Mouse (Mus musculus): ENCODE results near the gene Grb14. TPM values are rescaled to one million over a fixed set of nuclear protein-coding genes. Genes with fewer than 3 reads are reported as not detected.

Gene Grb14
- polyA plus RNA-seq, 1 experiment from 2014 or later: 27.9 TPM

- Histone ChIP-seq H3K9ac (ENCODE audit: low read depth, low read length) (no peak overlapping the region), H3K4me2 (ENCODE audit: low read length) (no peak overlapping the region), H3K27me3 (replicated peaks; ENCODE audit: control insufficient read depth, insufficient read depth, low read length) (no peaks in the 10 kb centered on the region), H3K36me3 (ENCODE audit: control insufficient read depth, insufficient read depth, low read length) (no peaks in the 10 kb centered on the region), H3K4me3 (ENCODE audit: low read length) (no peak overlapping the region), H3K9me3 (ENCODE audit: control insufficient read depth, low read length) (no peaks in the 10 kb centered on the region), H3K27ac (ENCODE audit: low read depth, low read length) (no peak overlapping the region), H3K4me1 (ENCODE audit: control insufficient read depth, insufficient read depth, low read depth, low read length) (0 out of 2 replicates have a peak, but pooled peaks cover 2% of the 10 kb centered on the region)
- ATAC-seq: 0 out of 2 replicates have a peak, but pooled peaks have one; percentile 28
- WGBS: 76% methylated on average over 6 of the region's 6 CpGs
These were observed 57.8 kb downstream of the Grb14 start for GRCm38 (mm10) chr2:64966893-64967444.

GRCm38 (mm10) chr2:64966323-64966722, 58.5 kb downstream of the Grb14 start:
- H3K4me1 ChIP-seq (ENCODE audit: control insufficient read depth, insufficient read depth, low read depth, low read length): 0 out of 2 replicates have a peak, but pooled peaks cover 2% of the 10 kb centered on the region
- no peaks in the 10 kb centered on the region for H3K27me3 ChIP-seq (replicated peaks; ENCODE audit: control insufficient read depth, insufficient read depth, low read length)
- no peak overlapping the region for H3K4me2 ChIP-seq (ENCODE audit: low read length)
- 76% methylated on average over 6 of the region's 6 CpGs for WGBS
- no peaks in the 10 kb centered on the region for H3K9me3 ChIP-seq (ENCODE audit: control insufficient read depth, low read length)
- H3K9ac ChIP-seq (ENCODE audit: low read depth, low read length): no peak overlapping the region
- no peak overlapping the region for H3K4me3 ChIP-seq (ENCODE audit: low read length)
- ATAC-seq: no peak
- no peak overlapping the region for H3K27ac ChIP-seq (ENCODE audit: low read depth, low read length)
- H3K36me3 ChIP-seq (ENCODE audit: control insufficient read depth, insufficient read depth, low read length): no peaks in the 10 kb centered on the region

- Histone ChIP-seq H3K9me3 (ENCODE audit: control insufficient read depth, low read length) (no peaks in the 10 kb centered on the region), H3K9ac (ENCODE audit: low read depth, low read length) (peak overlapping the region; percentile 23; the same call in 1 of the 2 replicates), H3K4me1 (ENCODE audit: control insufficient read depth, insufficient read depth, low read depth, low read length) (0 out of 2 replicates have a peak, but pooled peaks cover 2% of the 10 kb centered on the region), H3K36me3 (ENCODE audit: control insufficient read depth, insufficient read depth, low read length) (no peaks in the 10 kb centered on the region), H3K27me3 (replicated peaks; ENCODE audit: control insufficient read depth, insufficient read depth, low read length) (no peaks in the 10 kb centered on the region), H3K4me3 (ENCODE audit: low read length) (no peak overlapping the region; the same call in 1 of the 2 replicates), H3K4me2 (ENCODE audit: low read length) (peak overlapping the region; percentile 44), H3K27ac (ENCODE audit: low read depth, low read length) (no peak overlapping the region)
- WGBS: 23% methylated on average over 5 of the region's 5 CpGs
- peak; percentile 88 for ATAC-seq
These were observed 59.4 kb downstream of the Grb14 start for GRCm38 (mm10) chr2:64965227-64965864.

GRCm38 (mm10) chr2:64962196-64962595, 62.6 kb downstream of the Grb14 start:
- ATAC-seq: no peak

GRCm38 (mm10) chr2:64961381-64961780, 63.4 kb downstream of the Grb14 start:
- Histone ChIP-seq H3K27me3 (replicated peaks; ENCODE audit: control insufficient read depth, insufficient read depth, low read length) (no peaks in the 10 kb centered on the region), H3K9ac (ENCODE audit: low read depth, low read length) (no peak overlapping the region), H3K36me3 (ENCODE audit: control insufficient read depth, insufficient read depth, low read length) (no peaks in the 10 kb centered on the region), H3K4me2 (ENCODE audit: low read length) (no peak overlapping the region), H3K4me1 (ENCODE audit: control insufficient read depth, insufficient read depth, low read depth, low read length) (no peaks in the 10 kb centered on the region), H3K9me3 (ENCODE audit: control insufficient read depth, low read length) (no peaks in the 10 kb centered on the region), H3K4me3 (ENCODE audit: low read length) (no peak overlapping the region), H3K27ac (ENCODE audit: low read depth, low read length) (no peak overlapping the region)
- WGBS: 74% methylated on average over 3 of the region's 3 CpGs
- ATAC-seq: no peak

More at GRCm38 (mm10) chr2:64962196-64962595, 62.6 kb downstream of the Grb14 start:
- WGBS: 68% methylated on average over 4 of the region's 4 CpGs
- no peaks in the 10 kb centered on the region for H3K36me3 ChIP-seq (ENCODE audit: control insufficient read depth, insufficient read depth, low read length)
- H3K4me1 ChIP-seq (ENCODE audit: control insufficient read depth, insufficient read depth, low read depth, low read length): no peaks in the 10 kb centered on the region
- no peak overlapping the region for H3K4me3 ChIP-seq (ENCODE audit: low read length)
- no peaks in the 10 kb centered on the region for H3K9me3 ChIP-seq (ENCODE audit: control insufficient read depth, low read length)
- H3K27me3 ChIP-seq (replicated peaks; ENCODE audit: control insufficient read depth, insufficient read depth, low read length): no peaks in the 10 kb centered on the region
- no peak overlapping the region for H3K9ac ChIP-seq (ENCODE audit: low read depth, low read length)
- no peak overlapping the region for H3K4me2 ChIP-seq (ENCODE audit: low read length)
- H3K27ac ChIP-seq (ENCODE audit: low read depth, low read length): no peak overlapping the region

GRCm38 (mm10) chr2:64959657-64960056, 65.1 kb downstream of the Grb14 start:
- Histone ChIP-seq H3K27ac (ENCODE audit: low read depth, low read length) (no peak overlapping the region), H3K4me2 (ENCODE audit: low read length) (no peak overlapping the region), H3K9ac (ENCODE audit: low read depth, low read length) (no peak overlapping the region), H3K36me3 (ENCODE audit: control insufficient read depth, insufficient read depth, low read length) (no peaks in the 10 kb centered on the region), H3K9me3 (ENCODE audit: control insufficient read depth, low read length) (no peaks in the 10 kb centered on the region), H3K4me1 (ENCODE audit: control insufficient read depth, insufficient read depth, low read depth, low read length) (no peaks in the 10 kb centered on the region), H3K27me3 (replicated peaks; ENCODE audit: control insufficient read depth, insufficient read depth, low read length) (no peaks in the 10 kb centered on the region), H3K4me3 (ENCODE audit: low read length) (no peak overlapping the region)
- no peak for ATAC-seq
- WGBS: 77% methylated on average over 4 of the region's 4 CpGs

- H3K4me1 ChIP-seq (ENCODE audit: control insufficient read depth, insufficient read depth, low read depth, low read length): no peaks in the 10 kb centered on the region
- ATAC-seq: no peak
These were observed 69.3 kb downstream of the Grb14 start for GRCm38 (mm10) chr2:64955441-64955840.

GRCm38 (mm10) chr2:64949210-64949609, 75.6 kb downstream of the Grb14 start:
- no peaks in the 10 kb centered on the region for H3K27me3 ChIP-seq (replicated peaks; ENCODE audit: control insufficient read depth, insufficient read depth, low read length)
- H3K4me3 ChIP-seq (ENCODE audit: low read length): no peak overlapping the region
- peak; percentile 17; the same call in 1 of the 2 replicates for ATAC-seq
- WGBS: 50% methylated on average over 2 of the region's 2 CpGs
- no peak overlapping the region for H3K27ac ChIP-seq (ENCODE audit: low read depth, low read length)
- H3K9ac ChIP-seq (ENCODE audit: low read depth, low read length): no peak overlapping the region
- no peaks in the 10 kb centered on the region for H3K36me3 ChIP-seq (ENCODE audit: control insufficient read depth, insufficient read depth, low read length)
- no peak overlapping the region for H3K4me2 ChIP-seq (ENCODE audit: low read length)
- no peaks in the 10 kb centered on the region for H3K4me1 ChIP-seq (ENCODE audit: control insufficient read depth, insufficient read depth, low read depth, low read length)
- H3K9me3 ChIP-seq (ENCODE audit: control insufficient read depth, low read length): no peaks in the 10 kb centered on the region

More at GRCm38 (mm10) chr2:64955441-64955840, 69.3 kb downstream of the Grb14 start:
- H3K36me3 ChIP-seq (ENCODE audit: control insufficient read depth, insufficient read depth, low read length): no peaks in the 10 kb centered on the region
- no peak overlapping the region for H3K4me2 ChIP-seq (ENCODE audit: low read length)
- 54% methylated on average over 1 of the region's 1 CpGs for WGBS
- H3K27me3 ChIP-seq (replicated peaks; ENCODE audit: control insufficient read depth, insufficient read depth, low read length): no peaks in the 10 kb centered on the region
- no peak overlapping the region for H3K9ac ChIP-seq (ENCODE audit: low read depth, low read length)
- H3K9me3 ChIP-seq (ENCODE audit: control insufficient read depth, low read length): no peaks in the 10 kb centered on the region
- H3K4me3 ChIP-seq (ENCODE audit: low read length): no peak overlapping the region
- H3K27ac ChIP-seq (ENCODE audit: low read depth, low read length): no peak overlapping the region

GRCm38 (mm10) chr2:64948418-64949169, 76.2 kb downstream of the Grb14 start:
- Histone ChIP-seq H3K4me3 (ENCODE audit: low read length) (no peak overlapping the region), H3K36me3 (ENCODE audit: control insufficient read depth, insufficient read depth, low read length) (no peaks in the 10 kb centered on the region), H3K9me3 (ENCODE audit: control insufficient read depth, low read length) (no peaks in the 10 kb centered on the region), H3K27ac (ENCODE audit: low read depth, low read length) (no peak overlapping the region), H3K27me3 (replicated peaks; ENCODE audit: control insufficient read depth, insufficient read depth, low read length) (no peaks in the 10 kb centered on the region), H3K4me2 (ENCODE audit: low read length) (no peak overlapping the region), H3K4me1 (ENCODE audit: control insufficient read depth, insufficient read depth, low read depth, low read length) (no peaks in the 10 kb centered on the region), H3K9ac (ENCODE audit: low read depth, low read length) (no peak overlapping the region)
- peak; percentile 85 for ATAC-seq
- whole genome bisulfite sequencing: 74% methylated on average over 12 of the region's 12 CpGs
